Mouse (Mus musculus): Measurements from ENCODE around the gene Dtd1. TPM values are rescaled to one million over a fixed set of nuclear protein-coding genes. Genes with fewer than 3 reads are reported as not detected.

Dtd1 gene
- polyA plus RNA-seq, 1 experiment = 23.5 TPM

GRCm38 (mm10) chr2:144791671-144792294 is 192.1 kb downstream of the Dtd1 start:
- Histone ChIP-seq H3K27me3 (replicated peaks) (peaks cover 2% of the 10 kb centered on the region), H3K9me3 (no peaks in the 10 kb centered on the region), H3K36me3 (replicated peaks; ENCODE audit: low read length) (no peaks in the 10 kb centered on the region), H3K4me3 (replicated peaks) (no peak overlapping the region), H3K4me1 (no peaks in the 10 kb centered on the region)
- no peak for TF ChIP-seq FLI1 (IDR thresholded peaks at IDR 0.05; ENCODE audit: low read length)
- TF ChIP-seq GATA1 (IDR thresholded peaks at IDR 0.05; ENCODE audit: borderline replicate concordance, low read length) = no peak

GRCm38 (mm10) chr2:144797515-144797914 is 197.8 kb downstream of the Dtd1 start:
- no peak overlapping the region for H3K4me3 ChIP-seq (replicated peaks)

GRCm38 (mm10) chr2:144807766-144808754 is 208.4 kb downstream of the Dtd1 start:
- Histone ChIP-seq H3K4me1 (no peaks in the 10 kb centered on the region), H3K36me3 (replicated peaks; ENCODE audit: low read length) (no peaks in the 10 kb centered on the region), H3K4me3 (replicated peaks) (no peak overlapping the region), H3K9me3 (0 out of 2 replicates have a peak, but pooled peaks cover 5% of the 10 kb centered on the region), H3K27me3 (replicated peaks) (peaks cover 3% of the 10 kb centered on the region)
- TF ChIP-seq FLI1 (IDR thresholded peaks at IDR 0.05; ENCODE audit: low read length) (no peak), GATA1 (IDR thresholded peaks at IDR 0.05; ENCODE audit: borderline replicate concordance, low read length) (no peak)

More at GRCm38 (mm10) chr2:144797515-144797914, 197.8 kb downstream of the Dtd1 start:
- Histone ChIP-seq H3K27me3 (replicated peaks) (peaks cover 2% of the 10 kb centered on the region), H3K4me1 (no peaks in the 10 kb centered on the region), H3K36me3 (replicated peaks; ENCODE audit: low read length) (no peaks in the 10 kb centered on the region), H3K9me3 (no peaks in the 10 kb centered on the region)
- TF ChIP-seq GATA1 (IDR thresholded peaks at IDR 0.05; ENCODE audit: borderline replicate concordance, low read length) (no peak), FLI1 (IDR thresholded peaks at IDR 0.05; ENCODE audit: low read length) (no peak)

Other genes starting within 250 kb of the Dtd1 start
- gene Kat14, start 230.9 kb upstream of the Dtd1 start, polyA plus RNA-seq (2012; ENCODE audit: insufficient read depth, low replicate concordance) = 2.8 and 5.0 TPM in 2 replicates
- not detected in 2 replicates for gene Pet117, start 230.9 kb upstream of the Dtd1 start, polyA plus RNA-seq (2012; ENCODE audit: insufficient read depth, low replicate concordance)
- gene Dzank1, start 72.5 kb upstream of the Dtd1 start, polyA plus RNA-seq (2012; ENCODE audit: insufficient read depth, low replicate concordance) = 0.07 TPM in 1 of 2 replicates, not detected in the other
- 3.1 TPM in 1 of 2 replicates, not detected in the other for gene Polr3f, start 72.2 kb upstream of the Dtd1 start, polyA plus RNA-seq (2012; ENCODE audit: insufficient read depth, low replicate concordance)
- gene Rbbp9, start 49.0 kb upstream of the Dtd1 start, polyA plus RNA-seq (2012; ENCODE audit: insufficient read depth, low replicate concordance) = 0.95 TPM in 1 of 2 replicates, not detected in the other
- 4.9 TPM in 1 of 2 replicates, not detected in the other for gene Sec23b, start 43.7 kb upstream of the Dtd1 start, polyA plus RNA-seq (2012; ENCODE audit: insufficient read depth, low replicate concordance)
- gene Smim26, start 5.8 kb upstream of the Dtd1 start, polyA plus RNA-seq (2012; ENCODE audit: insufficient read depth, low replicate concordance) = 3.6 TPM in 1 of 2 replicates, not detected in the other
- not detected in 2 replicates for gene Scp2d1, start 223.8 kb downstream of the Dtd1 start, polyA plus RNA-seq (2012; ENCODE audit: insufficient read depth, low replicate concordance)